Mouse (Mus musculus) bone marrow, adult 2 months (tissue): ENCODE measurements at regions not wholly inside any gene's neighbourhood (a gene's known extent, or its start where the extent isn't known, plus 50 kb on each side); places are given as distances from the start of the nearest gene placed in this dataset.

Experiments
- CTCF ChIP-seq: fragments of 200-500 bp; IDR thresholded peaks from 2 replicates; pipeline ENCODE4 v1.5.1; 2011; ENCODE audit warnings: low read length, control low read depth; ENCODE audit not compliant: control insufficient read depth, insufficient read depth
- POLR2A ChIP-seq: fragments of 200-500 bp; IDR thresholded peaks from 2 replicates; pipeline ENCODE4 v1.6.1; 2011; ENCODE audit warnings: low read depth, mild to moderate bottlenecking, control low read depth, low read length, borderline replicate concordance; ENCODE audit not compliant: control insufficient read depth

- TF ChIP-seq CTCF (no peak), POLR2A (no peak)
These were observed 71.1 kb downstream of the Gm21750 start for GRCm38 (mm10) chr14:73732161-73732560.
